Mouse (Mus musculus) C3H10T1/2 (cell line): Measurements from ENCODE around the gene Cd37. TPM values are rescaled to one million over a fixed set of nuclear protein-coding genes. Genes with fewer than 3 reads are reported as not detected.

ENCODE experiments used
- polyA plus RNA-seq, 2 experiments: library from polyadenylated mRNA; unstranded; fragments of >200 nt; fragmentation: generic; extraction: Trizol; gene quantifications; one replicate each; pipeline ENCODE4 v1.2.1; 2012; ENCODE audit warnings: missing spikeins in 2 of 2

Cd37 gene
- under 1 TPM; 0.11 to 0.28 TPM for polyA plus RNA-seq

DNA sequence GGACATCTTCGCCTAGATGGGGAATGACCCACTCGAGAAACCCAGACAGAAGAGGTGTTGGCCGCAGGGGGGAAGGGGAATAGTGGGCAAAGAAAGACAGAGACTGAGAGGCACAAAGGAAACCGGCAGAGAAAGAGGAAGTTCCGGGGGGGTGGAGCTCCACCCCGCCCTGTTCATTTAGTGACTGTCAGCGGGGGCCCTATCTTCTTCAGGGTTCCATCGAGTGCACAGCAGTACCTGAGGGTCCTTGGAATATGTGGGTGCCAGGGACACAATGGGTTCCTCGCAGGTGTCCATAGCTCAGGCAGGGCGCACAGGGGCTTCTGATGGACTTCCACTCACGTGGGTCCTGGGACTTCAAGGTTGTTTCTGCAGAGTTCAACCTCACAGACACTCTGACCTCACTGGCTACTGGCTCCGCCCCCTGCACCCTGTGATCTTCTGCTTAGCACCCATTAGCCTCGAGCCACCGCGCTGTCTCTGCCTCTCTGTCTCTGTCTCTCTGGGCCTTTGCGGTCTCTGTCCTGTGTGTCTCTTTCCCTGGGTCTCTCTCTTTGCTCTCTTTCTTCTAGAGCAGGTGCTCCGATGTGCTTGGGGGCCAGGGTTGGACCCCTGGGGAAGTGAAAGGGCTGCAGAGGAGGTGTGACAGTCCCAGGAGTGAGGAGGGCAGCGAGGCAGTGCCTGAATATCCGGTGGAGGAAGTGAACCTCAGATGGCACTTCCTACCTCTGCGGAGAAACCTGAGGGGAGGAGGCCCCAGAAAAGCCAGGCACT is at the start of gene Cd37:
Gene Cd37 (minus strand): TSS at position 393 of the 774 bp plus-strand sequence.

DNA sequence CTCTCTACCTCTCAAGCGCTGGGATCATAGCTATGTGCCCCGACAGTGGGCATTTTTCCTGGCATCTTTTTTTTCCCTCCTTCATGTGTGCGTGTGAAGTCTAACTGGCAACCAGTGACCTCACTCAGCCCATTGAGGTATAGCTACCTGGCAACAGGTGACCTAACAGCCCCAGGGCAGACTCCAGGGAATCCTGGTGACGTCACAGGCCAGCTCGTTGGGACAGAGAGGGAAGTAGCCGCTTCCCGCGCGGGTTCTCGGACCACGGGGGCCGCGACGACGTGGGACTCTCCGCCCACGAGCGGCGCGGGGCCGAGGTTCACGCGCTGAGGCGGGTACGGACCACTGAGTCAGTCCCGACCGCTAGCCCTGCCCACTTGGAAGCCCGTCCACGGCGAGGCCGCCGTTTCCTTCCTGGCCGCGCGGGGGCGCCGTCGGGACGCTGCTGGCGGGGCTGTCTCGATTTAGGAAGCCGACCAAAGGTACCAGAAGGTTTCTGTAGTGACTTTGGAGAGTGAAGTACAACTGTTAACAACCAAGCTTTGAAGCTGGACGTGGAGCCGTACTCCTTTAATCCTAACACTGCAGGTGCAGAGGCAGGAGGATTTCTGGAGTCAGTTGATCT is 38.3 kb upstream of the Cd37 start, which contains the start of gene Slc6a21:
Gene Slc6a21 (plus strand): TSS at position 378 of the 625 bp plus-strand sequence.

DNA sequence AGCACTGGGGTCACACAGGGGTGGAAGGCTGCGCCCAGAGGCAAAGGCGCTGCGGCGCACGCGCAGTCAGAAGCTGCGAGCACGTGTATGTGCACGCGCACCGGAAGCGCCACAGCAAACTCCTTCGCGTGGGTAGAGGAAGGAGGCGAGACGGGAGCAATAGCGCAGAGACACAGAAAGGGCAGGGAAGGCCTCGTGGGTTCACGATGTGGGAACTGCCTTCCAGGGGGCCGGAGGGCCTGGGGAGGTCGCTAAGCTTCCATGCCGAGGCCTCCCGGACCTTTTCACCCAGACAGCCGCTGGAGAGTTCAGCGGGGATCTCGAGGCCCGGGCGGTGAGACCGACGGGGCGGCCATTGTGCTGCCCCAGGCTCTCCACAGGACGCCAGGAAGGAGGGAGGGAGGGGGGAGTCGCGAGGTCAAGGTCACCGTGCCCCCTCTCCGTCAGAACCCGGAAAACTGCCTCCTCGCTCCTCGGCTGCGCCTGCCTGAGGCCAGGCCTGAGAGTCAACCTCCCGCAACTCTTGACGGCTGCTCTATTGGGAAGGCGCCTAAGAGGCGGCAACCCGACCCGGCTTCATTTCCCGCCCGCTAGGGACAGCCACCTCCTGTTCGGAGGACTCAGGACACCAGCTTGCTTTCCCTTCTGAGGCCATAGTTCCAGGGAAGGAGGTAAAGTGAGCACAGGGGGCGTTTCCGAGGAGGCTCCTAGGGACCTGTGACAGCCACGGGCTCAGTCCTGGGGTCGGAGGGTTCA is 1.9 kb upstream of the Cd37 start, which contains the start of gene Slc6a16:
Gene Slc6a16 (plus strand): TSS at position 453 of the 756 bp plus-strand sequence.

DNA sequence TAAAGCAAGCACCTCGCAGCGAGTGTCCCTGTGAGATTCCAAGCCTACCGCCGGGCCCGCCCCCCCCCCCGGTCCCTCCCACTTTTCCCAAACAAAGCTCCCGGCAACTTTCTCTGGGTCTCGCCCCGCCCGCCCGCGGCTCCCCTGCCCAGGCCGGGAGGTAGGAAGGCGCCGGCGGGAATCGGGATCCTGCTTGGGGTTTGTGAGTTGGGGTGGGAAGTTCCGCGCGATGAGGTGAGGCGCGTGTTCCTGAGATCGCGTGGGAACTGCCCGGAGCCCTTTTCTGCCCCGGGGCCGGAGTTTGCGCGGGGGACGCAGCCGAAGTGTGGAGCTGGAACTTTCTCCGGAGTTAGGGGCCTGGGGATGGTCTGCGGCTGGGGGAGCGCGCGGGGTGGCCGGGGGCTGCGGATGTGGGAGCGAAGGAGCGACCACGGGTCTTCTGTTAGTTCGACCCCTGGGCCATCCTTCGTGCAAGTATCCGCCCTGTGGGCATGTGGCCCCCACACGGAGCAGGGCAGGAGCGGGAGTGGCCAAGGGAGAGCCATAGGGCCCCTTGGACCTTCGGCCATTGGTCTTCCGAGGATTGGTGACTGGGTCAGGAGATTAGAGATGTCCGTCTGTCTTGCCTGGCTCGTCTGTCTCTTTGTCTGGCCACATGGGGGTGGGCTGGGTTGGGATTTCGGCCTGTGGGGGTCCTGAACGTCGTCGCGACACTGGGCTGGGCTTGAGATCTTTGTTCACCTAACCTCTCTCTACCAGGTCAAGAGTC is 23.1 kb downstream of the Cd37 start, which contains the start of gene Tead2:
Gene Tead2 (plus strand): TSS at position 81 of the 769 bp plus-strand sequence.

DNA sequence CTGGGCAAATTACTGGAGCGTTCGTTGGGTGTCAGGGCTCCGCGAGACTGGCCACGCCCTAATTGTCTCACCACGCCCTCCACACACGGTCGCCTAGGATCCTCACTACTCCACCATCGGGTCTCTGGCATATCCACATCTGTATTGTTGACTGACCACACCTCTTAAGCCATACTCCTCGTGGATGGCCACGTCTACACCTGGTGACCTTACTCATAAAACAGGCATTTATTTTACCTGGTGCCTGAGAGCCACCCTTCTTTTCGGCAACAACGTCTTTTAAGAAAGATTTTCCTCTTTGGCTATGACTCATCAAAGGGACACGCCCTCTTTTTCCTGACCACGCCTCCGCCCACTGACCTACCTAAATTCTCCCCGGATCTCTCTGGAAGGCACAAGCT is 27.1 kb downstream of the Cd37 start, which contains the start of gene Dkkl1:
Gene Dkkl1 (minus strand): TSS at position 297 of the 401 bp plus-strand sequence.

DNA sequence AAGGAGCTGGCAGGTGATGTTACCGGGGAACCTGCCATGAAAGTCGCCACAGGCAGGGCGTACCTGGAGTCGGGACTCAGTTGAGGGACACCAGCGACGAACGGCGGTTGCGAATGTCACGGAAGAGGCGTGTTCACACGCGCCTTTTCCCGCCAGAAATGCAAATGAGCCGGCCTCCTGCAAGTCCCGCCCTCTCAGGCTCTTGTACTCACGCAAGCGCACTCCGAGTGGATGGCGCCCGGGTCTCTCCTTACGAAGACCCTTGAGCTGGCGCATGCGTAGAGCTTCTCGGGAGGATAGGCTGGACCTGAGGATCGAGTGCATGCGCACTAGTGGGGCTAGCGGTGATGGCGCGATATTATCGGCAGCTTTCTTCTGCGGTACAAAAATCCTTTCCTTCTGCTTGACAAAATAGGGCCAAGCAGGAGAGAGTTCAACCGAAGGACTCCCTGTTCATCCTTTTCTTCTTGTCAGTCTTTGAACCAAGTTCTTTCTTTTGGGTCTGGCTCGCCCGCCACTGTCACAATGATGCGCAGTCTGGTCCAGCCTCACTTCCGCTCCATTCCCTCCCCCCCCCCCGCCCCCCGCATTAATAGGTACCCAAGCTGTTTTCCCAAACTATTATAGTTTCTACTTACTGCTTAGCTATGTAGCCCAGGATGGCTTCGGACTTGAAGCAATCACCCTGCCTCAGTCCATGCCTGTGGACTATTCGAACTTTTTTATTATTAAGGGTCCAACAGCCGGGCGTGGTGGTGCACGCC is 34.4 kb downstream of the Cd37 start, which contains the start of gene Ccdc155:
Gene Ccdc155 (minus strand): TSS at position 513 of the 764 bp plus-strand sequence.

Other genes with a start within 250 kb of the Cd37 start
- gene Irf3, start 241.5 kb downstream of the Cd37 start, polyA plus RNA-seq: 10 to 100 TPM; 48.6 to 59.4 TPM
- gene Bcl2l12, start 240.4 kb downstream of the Cd37 start, polyA plus RNA-seq: 10 to 100 TPM in 1 of 2 experiments, 1 to 10 TPM in 1; 7.7 to 25.0 TPM
- gene Scaf1, start 222.8 kb downstream of the Cd37 start, polyA plus RNA-seq: 10 to 100 TPM; 40.4 to 82.2 TPM
- 100 to 1,000 TPM; 124 to 245 TPM for gene Rras, start 221.2 kb downstream of the Cd37 start, polyA plus RNA-seq
- gene Prr12, start 186.2 kb downstream of the Cd37 start, polyA plus RNA-seq: 10 to 100 TPM; 15.5 to 50.5 TPM
- 10 to 100 TPM; 70.7 to 93.8 TPM for gene Nosip, start 176.7 kb downstream of the Cd37 start, polyA plus RNA-seq
- gene Prrg2, start 176.4 kb downstream of the Cd37 start, polyA plus RNA-seq: 10 to 100 TPM; 15.9 to 50.5 TPM
- gene Rcn3, start 146.9 kb downstream of the Cd37 start, polyA plus RNA-seq: 100 to 1,000 TPM in 1 of 2 experiments, 10 to 100 TPM in 1; 38.2 to 683 TPM
- 100 to 1,000 TPM in 1 of 2 experiments, 10 to 100 TPM in 1; 35.9 to 373 TPM for gene Fcgrt, start 135.3 kb downstream of the Cd37 start, polyA plus RNA-seq
- gene Rps11, start 114.7 kb downstream of the Cd37 start, polyA plus RNA-seq: 1,000 to 10,000 TPM; 3,371 to 8,325 TPM
- over 10,000 TPM in 1 of 2 experiments, 1,000 to 10,000 TPM in 1; 5,910 to 13,875 TPM for gene Rpl13a, start 110.4 kb downstream of the Cd37 start, polyA plus RNA-seq
- 1 to 10 TPM; 2.2 to 3.0 TPM for gene Gm45713, start 102.9 kb downstream of the Cd37 start, polyA plus RNA-seq
- 10 to 100 TPM in 1 of 2 experiments, 1 to 10 TPM in 1; 2.1 to 23.0 TPM for gene Flt3l, start 102.7 kb downstream of the Cd37 start, polyA plus RNA-seq
- 100 to 1,000 TPM; 244 to 448 TPM for gene Pih1d1, start 84.8 kb downstream of the Cd37 start, polyA plus RNA-seq
- 100 to 1,000 TPM in 1 of 2 experiments, 10 to 100 TPM in 1; 58.8 to 137 TPM for gene Aldh16a1, start 84.5 kb downstream of the Cd37 start, polyA plus RNA-seq
- under 1 TPM; 0.04 to 0.18 TPM for gene Slc17a7, start 75.2 kb downstream of the Cd37 start, polyA plus RNA-seq
- under 1 TPM; 0.04 to 0.48 TPM for gene Gfy, start 59.5 kb downstream of the Cd37 start, polyA plus RNA-seq
- gene Pth2, start 58.1 kb downstream of the Cd37 start, polyA plus RNA-seq: not detected
- 1 to 10 TPM in 1 of 2 experiments, under 1 TPM in 1; 0.71 to 4.3 TPM for gene Ccdc155, start 34.2 kb downstream of the Cd37 start, polyA plus RNA-seq
- under 1 TPM in 1 of 2 experiments, not detected in 1; 0.15 TPM for gene Dkkl1, start 27.0 kb downstream of the Cd37 start, polyA plus RNA-seq
- gene Tead2, start 23.4 kb downstream of the Cd37 start, polyA plus RNA-seq: 100 to 1,000 TPM in 1 of 2 experiments, 10 to 100 TPM in 1; 60.5 to 105 TPM
- gene Slc6a16, start 2.0 kb upstream of the Cd37 start, polyA plus RNA-seq: not detected
- gene Slc6a21, start 38.4 kb upstream of the Cd37 start, polyA plus RNA-seq: not detected
- gene Trpm4, start 94.7 kb upstream of the Cd37 start, polyA plus RNA-seq: 10 to 100 TPM; 23.4 to 26.2 TPM
- under 1 TPM; 0.02 to 0.06 TPM for gene Hrc, start 96.2 kb upstream of the Cd37 start, polyA plus RNA-seq
- gene Ppfia3, start 127.9 kb upstream of the Cd37 start, polyA plus RNA-seq: 1 to 10 TPM; 1.1 to 2.1 TPM
- gene Lin7b, start 131.5 kb upstream of the Cd37 start, polyA plus RNA-seq: 1 to 10 TPM in 1 of 2 experiments, under 1 TPM in 1; 0.23 to 1.8 TPM
- gene Snrnp70, start 156.6 kb upstream of the Cd37 start, polyA plus RNA-seq: 100 to 1,000 TPM; 229 to 271 TPM
- gene Kcna7, start 166.5 kb upstream of the Cd37 start, polyA plus RNA-seq: not detected
- gene Ntf5, start 174.6 kb upstream of the Cd37 start, polyA plus RNA-seq: under 1 TPM; 0.35 to 0.94 TPM
- under 1 TPM in 1 of 2 experiments, not detected in 1; 0.11 TPM for gene Lhb, start 181.7 kb upstream of the Cd37 start, polyA plus RNA-seq
- 10 to 100 TPM; 10.3 to 18.4 TPM for gene Gys1, start 195.7 kb upstream of the Cd37 start, polyA plus RNA-seq
- 100 to 1,000 TPM in 1 of 2 experiments, 10 to 100 TPM in 1; 68.4 to 154 TPM for gene Ruvbl2, start 199.0 kb upstream of the Cd37 start, polyA plus RNA-seq
- over 10,000 TPM in 1 of 2 experiments, 1,000 to 10,000 TPM in 1; 3,673 to 13,112 TPM for gene Ftl1, start 220.8 kb upstream of the Cd37 start, polyA plus RNA-seq
- 100 to 1,000 TPM; 253 to 519 TPM for gene Bax, start 227.8 kb upstream of the Cd37 start, polyA plus RNA-seq
- 1 to 10 TPM in 1 of 2 experiments, under 1 TPM in 1; 0.09 to 1.7 TPM for gene Tulp2, start 242.8 kb upstream of the Cd37 start, polyA plus RNA-seq
- gene Gm45808, start 247.7 kb upstream of the Cd37 start, polyA plus RNA-seq: not detected
- gene Dhdh, start 249.7 kb upstream of the Cd37 start, polyA plus RNA-seq: under 1 TPM; 0.07 to 0.21 TPM